Mouse (Mus musculus) cerebellum, adult 2 months (tissue): ENCODE results near the gene Cyp51. TPM values are rescaled to one million over a fixed set of nuclear protein-coding genes. Genes with fewer than 3 reads are reported as not detected.

ENCODE experiments used
- DNase-seq, 2 experiments: peaks; one replicate each; pipeline ENCODE4 v3.0.0; 2021
- H3K27ac ChIP-seq: fragments of 200-500 bp; 2 replicates; pipeline ENCODE4 v1.5.1; 2012; ENCODE audit warnings: low read length, control low read depth, inconsistent platforms; ENCODE audit not compliant: insufficient read depth
- H3K27me3 ChIP-seq: fragments of 200-500 bp; 2 replicates; pipeline ENCODE4 v1.6.1; 2012; ENCODE audit warnings: inconsistent platforms, mild to moderate bottlenecking, low read length, moderate library complexity; ENCODE audit not compliant: control insufficient read depth, insufficient read depth
- H3K4me1 ChIP-seq: fragments of 200-500 bp; 2 replicates; pipeline ENCODE4 v1.6.1; 2011; ENCODE audit warnings: low read length; ENCODE audit not compliant: control insufficient read depth, insufficient read depth
- H3K4me3 ChIP-seq: fragments of 200-500 bp; replicated peaks from 2 replicates; pipeline ENCODE3; 2011; ENCODE audit warnings: mild to moderate bottlenecking, low read depth, low read length, control low read depth; ENCODE audit not compliant: insufficient read depth
- CTCF ChIP-seq: fragments of 200-500 bp; IDR thresholded peaks from 2 replicates; pipeline ENCODE4 v1.5.1; 2011; ENCODE audit warnings: low read depth, mild to moderate bottlenecking, control low read depth, low read length, moderate library complexity, borderline replicate concordance; ENCODE audit not compliant: insufficient read depth
- POLR2A ChIP-seq: fragments of 200-500 bp; IDR thresholded peaks from 2 replicates; pipeline ENCODE4 v1.6.1; 2011; ENCODE audit warnings: low read length, control low read depth, borderline replicate concordance; ENCODE audit not compliant: insufficient read depth
- WGBS: fragments of 180-500 bp; shearing (Covaris S2); methylation state at CpG from one replicate; pipeline ENCODE4 v1.1.7; 2018; 5-methylcytosine and 5-hydroxymethylcytosine counted together
- polyA plus RNA-seq: library from polyadenylated mRNA; depleted of rRNA; stranded (reverse); fragments of >200 nt; gene quantifications from 2 replicates; pipeline ENCODE4 v1.2.3, GENCODE M21; 2012

The Cyp51 gene
- polyA plus RNA-seq, 1 experiment = 54.0 TPM

GRCm38 (mm10) chr5:4088190-4088589 lies 16.4 kb downstream of the Cyp51 start:
- TF ChIP-seq POLR2A (no peak), CTCF (no peak)
- DNase-seq = no peak

GRCm38 (mm10) chr5:4086309-4086708 lies 18.2 kb downstream of the Cyp51 start:
- Histone ChIP-seq H3K4me1 (0 out of 2 replicates have a peak, but pooled peaks cover 2% of the 10 kb centered on the region), H3K27me3 (no peaks in the 10 kb centered on the region), H3K4me3 (no peak overlapping the region), H3K27ac (no peak overlapping the region)
- no peak for DNase-seq
- TF ChIP-seq POLR2A (no peak), CTCF (no peak)
- 92% methylated on average over 4 of the region's 4 CpGs for WGBS

More at GRCm38 (mm10) chr5:4088190-4088589, 16.4 kb downstream of the Cyp51 start:
- Histone ChIP-seq H3K27ac (no peak overlapping the region), H3K4me1 (0 out of 2 replicates have a peak, but pooled peaks cover 2% of the 10 kb centered on the region), H3K4me3 (no peak overlapping the region), H3K27me3 (no peaks in the 10 kb centered on the region)
- 92% methylated on average over 5 of the region's 5 CpGs for WGBS

GRCm38 (mm10) chr5:4084948-4085347 lies 19.6 kb downstream of the Cyp51 start:
- WGBS = 94% methylated on average over 7 of the region's 7 CpGs
- Histone ChIP-seq H3K4me3 (no peak overlapping the region), H3K27me3 (no peaks in the 10 kb centered on the region), H3K4me1 (0 out of 2 replicates have a peak, but pooled peaks cover 2% of the 10 kb centered on the region), H3K27ac (no peak overlapping the region)
- TF ChIP-seq POLR2A (no peak), CTCF (no peak)
- DNase-seq = no peak

GRCm38 (mm10) chr5:4081513-4081912 lies 23.0 kb downstream of the Cyp51 start:
- Histone ChIP-seq H3K27me3 (no peaks in the 10 kb centered on the region), H3K4me1 (no peaks in the 10 kb centered on the region), H3K4me3 (no peak overlapping the region), H3K27ac (no peak overlapping the region)
- DNase-seq = no peak
- TF ChIP-seq CTCF (no peak), POLR2A (no peak)
- 87% methylated on average over 2 of the region's 2 CpGs for WGBS

GRCm38 (mm10) chr5:4080861-4081260 lies 23.7 kb downstream of the Cyp51 start:
- 75% methylated on average over 2 of the region's 2 CpGs for WGBS
- H3K4me3 ChIP-seq = no peak overlapping the region
- TF ChIP-seq CTCF (no peak), POLR2A (no peak)
- no peak for DNase-seq
- no peak overlapping the region for H3K27ac ChIP-seq
- no peaks in the 10 kb centered on the region for H3K27me3 ChIP-seq
- no peaks in the 10 kb centered on the region for H3K4me1 ChIP-seq

- TF ChIP-seq CTCF (no peak), POLR2A (no peak)
- no peak overlapping the region for H3K4me3 ChIP-seq
- no peaks in the 10 kb centered on the region for H3K27me3 ChIP-seq
- no peaks in the 10 kb centered on the region for H3K4me1 ChIP-seq
- DNase-seq = no peak
- H3K27ac ChIP-seq = no peak overlapping the region
- 89% methylated on average over 3 of the region's 3 CpGs for WGBS
Measured at GRCm38 (mm10) chr5:4079086-4079485, 25.5 kb downstream of the Cyp51 start.

- no peak for DNase-seq
- H3K4me3 ChIP-seq = no peak overlapping the region
Measured at GRCm38 (mm10) chr5:4067203-4067602, 37.3 kb downstream of the Cyp51 start.

GRCm38 (mm10) chr5:4066476-4067115 lies 38.0 kb downstream of the Cyp51 start:
- H3K27me3 ChIP-seq = no peaks in the 10 kb centered on the region
- H3K4me1 ChIP-seq = no peaks in the 10 kb centered on the region
- H3K27ac ChIP-seq = no peak overlapping the region
- H3K4me3 ChIP-seq = no peak overlapping the region
- WGBS = 93% methylated on average over 18 of the region's 18 CpGs
- TF ChIP-seq POLR2A (no peak), CTCF (no peak)
- no peak for DNase-seq

More at GRCm38 (mm10) chr5:4067203-4067602, 37.3 kb downstream of the Cyp51 start:
- H3K27me3 ChIP-seq = no peaks in the 10 kb centered on the region
- H3K4me1 ChIP-seq = no peaks in the 10 kb centered on the region
- TF ChIP-seq CTCF = no peak
- TF ChIP-seq POLR2A = no peak
- WGBS = 76% methylated on average over 3 of the region's 3 CpGs
- no peak overlapping the region for H3K27ac ChIP-seq

- H3K27me3 ChIP-seq = no peaks in the 10 kb centered on the region
- no peak overlapping the region for H3K27ac ChIP-seq
- no peak for TF ChIP-seq CTCF
- TF ChIP-seq POLR2A = no peak
- no peak overlapping the region for H3K4me3 ChIP-seq
- DNase-seq = no peak
- no peaks in the 10 kb centered on the region for H3K4me1 ChIP-seq
- WGBS = 89% methylated on average over 8 of the region's 8 CpGs
Measured at GRCm38 (mm10) chr5:4060313-4060712, 44.2 kb downstream of the Cyp51 start.
